Mouse (Mus musculus) kidney, postnatal 0 days (tissue): ENCODE measurements around the gene Megf9. TPM values are rescaled to one million over a fixed set of nuclear protein-coding genes. Genes with fewer than 3 reads are reported as not detected.

Experiments used
- ATAC-seq: fragments of 200-750 bp; cut with Nextera tagmentation; replicated peaks from 2 replicates; pipeline ENCODE4 v1.8.0; 2017; ENCODE audit warnings: low read depth, moderate number of reproducible peaks, moderate TSS enrichment, moderate library complexity; ENCODE audit not compliant: low FRiP score
- DNase-seq: peaks from one replicate; pipeline ENCODE4 v3.0.0-alpha.2; 2016; ENCODE audit warnings: low spot score
- H3K27ac ChIP-seq: fragments of 300-500 bp; sonication (generic); 2 replicates; pipeline ENCODE4 v1.5.1; 2014; ENCODE audit warnings: mild to moderate bottlenecking
- H3K27me3 ChIP-seq: fragments of 300-500 bp; sonication (generic); 2 replicates; pipeline ENCODE4 v1.6.1; 2014; ENCODE audit warnings: low read length, mixed read lengths; ENCODE audit not compliant: insufficient read depth
- H3K36me3 ChIP-seq: fragments of 300-500 bp; sonication (generic); 2 replicates; pipeline ENCODE4 v1.6.1; 2014; ENCODE audit warnings: low read length, mixed read lengths; ENCODE audit not compliant: insufficient read depth
- H3K4me1 ChIP-seq: fragments of 300-500 bp; sonication (generic); replicated peaks from 2 replicates; pipeline ENCODE4 v1.6.1; 2014; ENCODE audit warnings: antibody characterized with exemption, low read length, mixed read lengths; ENCODE audit not compliant: insufficient read depth
- H3K4me2 ChIP-seq: fragments of 300-500 bp; sonication (generic); 2 replicates; pipeline ENCODE4 v1.6.1; 2014; ENCODE audit warnings: mild to moderate bottlenecking, low read length, moderate library complexity, mixed read lengths
- H3K4me3 ChIP-seq: fragments of 300-500 bp; sonication (generic); replicated peaks from 2 replicates; pipeline ENCODE4 v1.5.1; 2014; ENCODE audit warnings: low read depth, low read length
- H3K9ac ChIP-seq: fragments of 300-500 bp; sonication (generic); 2 replicates; pipeline ENCODE4 v1.6.1; 2014; ENCODE audit warnings: low read depth, low read length
- H3K9me3 ChIP-seq: fragments of 300-500 bp; sonication (generic); replicated peaks from 2 replicates; pipeline ENCODE4 v1.6.1; 2016; ENCODE audit warnings: low read length, inconsistent platforms, mixed read lengths
- CTCF ChIP-seq: IDR thresholded peaks from 2 replicates; pipeline ENCODE4 v1.5.1; 2016; ENCODE audit warnings: antibody characterized with exemption, low read depth, mild to moderate bottlenecking, moderate library complexity
- WGBS: fragments of 180-500 bp; shearing (Covaris S2); extraction: QIAGEN DNeasy Blood & Tissue Kit; methylation state at CpG from one replicate; pipeline ENCODE4 v1.1.7; 2014; 5-methylcytosine and 5-hydroxymethylcytosine counted together
- polyA plus RNA-seq: library from polyadenylated mRNA; unstranded; fragments of >200 nt; fragmentation: Nextera tagmentation; extraction: Ambion mirVana; gene quantifications from 2 replicates; pipeline ENCODE4 v1.2.1, GENCODE M21; 2015

Megf9 gene
- polyA plus RNA-seq, 1 experiment from 2014 or later: 13.4 TPM

DNA sequence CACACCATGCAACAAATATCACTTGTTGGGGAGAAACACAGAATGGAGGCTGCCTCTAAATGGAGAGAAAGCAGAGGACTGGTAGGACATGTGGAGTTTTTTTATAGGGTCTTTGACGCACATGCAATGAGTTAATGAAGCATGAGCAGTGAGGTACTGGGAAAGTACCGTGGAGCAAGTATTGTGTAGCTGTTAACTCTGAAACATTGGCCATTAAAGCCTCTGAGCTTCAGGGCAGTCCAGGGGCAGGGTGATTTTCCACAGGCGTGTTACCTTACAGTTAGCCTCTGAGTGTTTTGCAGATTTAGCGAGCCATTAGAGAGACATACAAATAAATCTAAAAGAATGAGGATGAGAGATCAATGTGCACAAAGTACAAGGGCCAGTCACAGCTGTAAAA lies 17.3 kb upstream of the Megf9 start:
- Histone ChIP-seq H3K4me1 (no peaks in the 10 kb centered on the region; the same call in 1 of the 2 replicates), H3K36me3 (no peaks in the 10 kb centered on the region), H3K4me3 (no peak overlapping the region), H3K27ac (no peak overlapping the region), H3K4me2 (no peak overlapping the region), H3K9ac (no peak overlapping the region), H3K27me3 (no peaks in the 10 kb centered on the region), H3K9me3 (no peaks in the 10 kb centered on the region)
- TF ChIP-seq CTCF: no peak
- peak; percentile 29 for DNase-seq
- peak; percentile 73 for ATAC-seq
- 29% methylated on average over 4 of the region's 4 CpGs for WGBS

DNA sequence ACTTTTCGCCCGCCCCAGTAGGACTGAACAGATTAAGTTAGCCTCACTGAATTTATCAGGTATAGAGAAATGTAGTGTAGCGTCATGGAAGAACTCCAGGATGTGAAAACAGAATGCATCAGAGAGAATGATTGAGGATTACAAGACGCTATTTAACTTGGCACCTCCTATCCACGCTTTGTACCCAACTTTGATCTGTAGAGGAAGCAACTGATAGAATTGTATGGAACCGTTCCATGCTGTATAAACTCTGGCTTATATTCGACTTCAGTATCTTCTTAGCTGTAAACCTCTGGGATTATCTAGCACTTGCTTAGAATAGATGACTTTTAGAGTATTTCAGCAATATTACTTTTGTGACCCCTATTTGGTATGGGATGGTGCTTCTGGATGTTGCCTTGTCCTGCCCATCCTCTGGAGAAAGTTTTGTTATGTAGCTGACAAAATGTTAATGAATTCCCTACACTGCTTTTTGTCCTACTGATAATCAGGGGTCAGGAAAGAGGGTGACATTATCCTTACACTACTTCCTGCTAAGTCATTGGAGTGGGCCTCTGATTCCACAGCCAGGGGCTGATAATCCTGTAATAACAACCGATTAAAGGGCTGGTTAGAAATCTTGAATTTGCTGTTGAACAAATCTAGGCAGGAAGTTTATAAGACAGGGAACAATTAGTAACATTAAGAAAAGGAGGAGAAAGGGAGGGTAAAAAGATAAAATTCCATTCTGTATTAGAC lies 12.8 kb upstream of the Megf9 start:
- H3K27ac ChIP-seq: no peak overlapping the region
- H3K4me3 ChIP-seq: no peak overlapping the region
- no peak overlapping the region for H3K9ac ChIP-seq
- H3K27me3 ChIP-seq: no peaks in the 10 kb centered on the region
- no peak overlapping the region for H3K4me2 ChIP-seq
- no peaks in the 10 kb centered on the region for H3K4me1 ChIP-seq
- no peak for DNase-seq
- no peak for TF ChIP-seq CTCF
- H3K9me3 ChIP-seq: no peaks in the 10 kb centered on the region
- no peaks in the 10 kb centered on the region for H3K36me3 ChIP-seq
- ATAC-seq: no peak
- 85% methylated on average over 8 of the region's 8 CpGs for WGBS

DNA sequence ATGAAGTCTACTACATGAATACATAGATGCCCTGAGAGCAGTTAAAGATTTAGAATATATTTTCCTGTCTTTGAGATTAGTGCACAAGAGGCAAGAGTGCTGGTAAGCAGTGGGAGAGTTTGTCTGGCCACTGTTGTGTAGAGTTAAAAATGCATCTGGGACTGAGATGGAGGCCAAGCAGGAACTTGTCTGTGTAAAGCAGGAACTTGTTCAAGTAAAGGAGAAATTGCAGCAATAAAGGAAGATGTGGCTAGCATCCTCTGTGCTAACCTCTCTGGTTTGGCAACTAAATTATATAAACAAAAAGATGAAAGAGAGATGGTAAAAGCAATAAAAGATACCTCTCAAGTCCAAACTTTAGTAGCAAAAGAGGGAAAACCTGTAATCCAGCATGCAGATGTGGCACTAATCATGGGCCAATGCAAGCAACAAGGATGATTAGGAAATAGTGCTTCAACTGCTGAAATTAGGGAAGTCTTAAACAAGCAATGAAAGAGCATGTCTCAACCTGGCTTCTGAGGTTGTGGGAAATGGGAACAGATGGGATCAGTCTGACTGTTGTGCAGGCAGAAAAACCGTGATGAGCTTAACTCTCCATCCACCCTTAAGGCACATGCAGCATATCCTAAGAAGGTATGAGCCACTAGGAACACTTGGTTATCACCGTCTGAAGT lies 11.2 kb upstream of the Megf9 start:
- ATAC-seq (no peak), DNase-seq (no peak)
- no peak for TF ChIP-seq CTCF
- Histone ChIP-seq H3K27me3 (no peaks in the 10 kb centered on the region), H3K9me3 (no peaks in the 10 kb centered on the region), H3K4me3 (no peak overlapping the region), H3K9ac (no peak overlapping the region), H3K27ac (no peak overlapping the region), H3K4me2 (no peak overlapping the region), H3K36me3 (no peaks in the 10 kb centered on the region), H3K4me1 (no peaks in the 10 kb centered on the region)
- 43% methylated on average over 2 of the region's 2 CpGs for WGBS

DNA sequence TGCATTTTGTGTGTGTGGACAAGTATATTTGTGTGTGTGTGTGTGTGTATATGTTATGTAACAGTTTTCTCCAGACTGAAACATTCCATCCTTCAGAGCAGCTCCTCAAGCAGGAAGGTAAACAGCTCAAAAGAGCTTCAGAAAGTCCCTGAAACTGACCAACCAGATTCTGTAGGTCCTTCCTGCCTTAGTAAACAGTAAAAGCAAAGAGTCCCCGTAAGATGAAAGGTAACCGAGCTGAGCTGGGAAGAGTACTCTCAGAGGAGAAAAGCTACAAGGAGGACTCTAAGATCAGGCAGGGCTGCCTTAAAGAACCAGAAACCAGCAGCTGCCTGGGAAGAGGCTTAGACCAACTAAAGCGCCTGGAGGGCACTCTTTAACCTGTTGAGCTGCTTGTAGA lies 9.6 kb upstream of the Megf9 start:
- DNase-seq: no peak
- no peak for ATAC-seq

DNA sequence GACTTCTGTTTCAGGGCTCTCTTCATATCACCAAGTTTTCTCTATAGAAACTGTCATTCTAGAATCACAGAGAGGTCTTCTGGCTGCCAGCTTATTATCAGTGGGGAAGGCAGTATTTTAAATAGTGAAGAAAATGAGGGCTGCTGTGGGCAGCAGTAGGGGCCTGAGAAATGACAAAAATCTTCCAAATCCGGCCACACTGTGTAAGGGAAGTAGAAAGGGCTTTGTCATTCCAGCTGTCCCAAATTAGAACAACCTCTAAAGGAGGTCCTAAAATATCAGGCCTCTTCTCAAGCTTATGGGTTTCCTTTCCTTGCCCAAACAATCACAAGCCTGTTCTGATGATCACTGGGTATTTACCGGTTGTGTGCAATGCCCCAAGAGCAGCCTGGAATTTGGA lies 7.6 kb upstream of the Megf9 start:
- H3K36me3 ChIP-seq: no peaks in the 10 kb centered on the region
- TF ChIP-seq CTCF: no peak
- no peaks in the 10 kb centered on the region for H3K9me3 ChIP-seq
- no peak for DNase-seq
- H3K9ac ChIP-seq: no peak overlapping the region
- H3K4me2 ChIP-seq: no peak overlapping the region
- no peaks in the 10 kb centered on the region for H3K4me1 ChIP-seq
- WGBS: 62% methylated on average over 2 of the region's 2 CpGs
- no peaks in the 10 kb centered on the region for H3K27me3 ChIP-seq
- no peak overlapping the region for H3K27ac ChIP-seq
- no peak overlapping the region for H3K4me3 ChIP-seq
- ATAC-seq: no peak

More for the DNA sequence above, 9.6 kb upstream of the Megf9 start:
- no peaks in the 10 kb centered on the region for H3K27me3 ChIP-seq
- H3K4me3 ChIP-seq: no peak overlapping the region
- WGBS: 62% methylated on average over 3 of the region's 3 CpGs
- H3K4me2 ChIP-seq: no peak overlapping the region
- H3K27ac ChIP-seq: 0 out of 2 replicates have a peak overlapping the region, but pooled peaks have one; percentile 11
- H3K9ac ChIP-seq: no peak overlapping the region
- H3K36me3 ChIP-seq: no peaks in the 10 kb centered on the region
- H3K4me1 ChIP-seq: no peaks in the 10 kb centered on the region
- no peak for TF ChIP-seq CTCF
- H3K9me3 ChIP-seq: no peaks in the 10 kb centered on the region

DNA sequence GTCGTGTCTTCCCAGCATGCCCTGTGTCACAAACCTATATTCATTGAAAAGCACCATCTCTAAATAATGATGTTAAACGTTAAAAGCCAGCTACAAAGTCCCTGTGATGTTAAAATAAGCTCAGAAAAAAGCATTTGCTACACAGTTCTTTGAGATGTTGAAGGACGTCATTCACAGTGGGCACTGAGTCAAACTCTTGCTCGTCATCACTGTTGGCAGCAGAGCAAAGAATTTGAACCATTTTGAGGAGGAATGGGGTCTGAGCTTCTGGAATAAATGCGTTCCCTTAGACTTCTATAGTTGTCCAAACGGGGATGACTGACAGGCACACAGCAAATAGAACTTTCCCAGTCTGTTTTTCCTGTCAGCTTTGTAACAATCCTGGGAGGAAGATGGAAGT lies 5.9 kb upstream of the Megf9 start:
- no peaks in the 10 kb centered on the region for H3K27me3 ChIP-seq
- no peaks in the 10 kb centered on the region for H3K36me3 ChIP-seq
- ATAC-seq (no peak), DNase-seq (no peak)
- no peak overlapping the region for H3K4me3 ChIP-seq
- H3K4me2 ChIP-seq: no peak overlapping the region
- WGBS: 78% methylated on average over 6 of the region's 6 CpGs
- H3K9ac ChIP-seq: no peak overlapping the region
- no peak overlapping the region for H3K27ac ChIP-seq
- TF ChIP-seq CTCF: no peak
- H3K9me3 ChIP-seq: no peaks in the 10 kb centered on the region
- 0 out of 2 replicates have a peak, but pooled peaks cover 3% of the 10 kb centered on the region for H3K4me1 ChIP-seq
